Mouse (Mus musculus): ENCODE results near the gene Cep55.
A peak's percentile ranks its signal among the peaks of the same experiment; 100 is the strongest.

The Cep55 gene

DNA sequence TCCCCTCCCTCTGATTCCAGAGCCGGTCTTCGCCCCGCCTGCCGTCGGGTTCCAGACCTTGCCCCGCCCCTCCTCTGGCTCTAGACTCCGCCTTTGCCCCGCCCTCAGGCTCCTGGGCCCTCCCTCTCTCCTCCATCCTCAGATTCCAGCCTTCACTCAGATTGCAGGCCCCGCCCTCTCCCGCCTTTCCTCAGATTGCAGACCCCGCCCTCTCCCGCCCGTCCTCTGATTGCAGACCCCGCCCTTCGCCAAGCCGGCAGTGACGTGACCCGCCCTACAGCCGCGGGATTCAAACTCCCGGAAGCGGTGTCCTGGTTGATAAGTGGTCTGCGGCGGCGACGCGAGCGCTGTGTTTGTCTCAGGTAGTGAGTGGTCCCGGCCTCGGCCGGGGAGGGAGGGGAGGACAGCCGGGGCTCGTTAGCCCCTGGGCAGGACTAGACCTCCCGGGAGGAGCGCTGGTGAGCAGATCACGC is at the start of gene Cep55:
Cep55 (plus strand) TSS at position 292 of the 473 bp plus-strand sequence.
- DNase-seq: peak; percentile 99

GRCm38 (mm10) chr19:38011379-38011778 is 43.4 kb upstream of the Cep55 start:
- DNase-seq: no peak

DNA sequence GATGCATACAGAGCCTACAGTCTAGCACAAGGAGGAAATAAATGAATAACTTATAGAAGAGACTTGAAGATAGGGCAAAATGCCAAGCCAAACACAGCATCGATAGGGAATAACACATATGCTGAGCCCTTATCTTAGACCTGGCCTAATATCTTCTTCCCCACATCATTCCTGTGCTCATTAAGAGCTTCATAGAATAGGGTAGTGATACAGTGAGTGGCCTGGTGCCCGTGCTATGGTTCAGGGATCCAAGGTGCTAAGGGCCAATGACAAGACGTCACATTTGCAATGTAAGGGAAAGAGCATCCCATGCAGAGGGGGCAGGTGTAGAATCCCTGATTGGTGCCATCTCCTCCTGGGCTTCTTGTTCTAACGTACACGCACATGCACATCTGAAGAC is 40.4 kb upstream of the Cep55 start:
- DNase-seq: no peak

DNA sequence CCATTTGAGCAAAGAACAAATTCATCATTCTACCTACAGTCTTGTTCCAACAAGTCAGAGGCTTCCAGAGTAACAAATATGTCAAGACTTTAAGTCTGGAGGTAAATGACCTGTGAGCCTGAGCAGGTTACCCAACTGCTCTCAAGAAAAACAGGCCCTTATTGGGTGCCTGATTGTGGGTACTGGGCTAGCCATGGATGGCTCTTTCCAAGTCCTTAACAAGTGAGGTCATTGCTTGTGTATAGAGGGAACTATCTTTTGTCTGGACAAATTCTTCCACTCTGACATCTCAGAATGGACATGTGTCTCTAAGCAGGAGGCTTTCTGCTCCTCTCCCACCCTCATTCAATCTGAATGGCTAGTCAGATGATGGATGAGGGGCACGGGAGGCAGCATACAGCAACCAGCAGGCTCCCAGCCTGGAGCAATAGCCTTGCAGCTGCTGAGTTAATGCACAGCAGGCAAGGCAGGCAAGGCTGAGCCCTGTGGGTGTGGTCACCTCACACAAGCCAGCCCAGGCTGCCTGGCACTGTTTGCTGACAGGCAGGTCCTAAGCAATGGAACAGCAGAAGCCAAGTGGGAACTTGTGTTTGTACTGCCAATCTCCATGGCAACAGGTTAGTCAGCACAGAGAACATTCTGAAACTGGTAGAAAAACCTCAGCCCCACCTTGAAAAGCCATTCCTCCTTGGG is 39.5 kb upstream of the Cep55 start:
- peak; percentile 75 for DNase-seq

DNA sequence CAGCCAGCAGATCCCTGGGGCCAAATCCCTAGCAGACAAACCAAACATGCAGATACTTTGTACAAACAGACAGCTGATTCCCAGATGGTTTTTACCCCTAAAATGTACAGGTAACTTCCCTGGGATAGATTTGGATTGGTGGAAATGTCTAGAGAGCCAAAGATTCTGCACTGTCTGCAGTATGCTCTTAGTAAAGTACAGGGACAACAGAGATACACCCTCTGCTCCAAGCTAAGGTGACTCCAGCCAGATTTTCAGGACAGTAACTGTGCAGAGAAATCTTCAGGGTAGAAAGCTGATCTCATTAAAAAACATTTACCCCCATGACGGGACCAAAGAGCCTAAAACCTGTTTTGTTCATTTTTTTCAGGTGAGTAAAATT is 38.9 kb upstream of the Cep55 start:
- DNase-seq: no peak

DNA sequence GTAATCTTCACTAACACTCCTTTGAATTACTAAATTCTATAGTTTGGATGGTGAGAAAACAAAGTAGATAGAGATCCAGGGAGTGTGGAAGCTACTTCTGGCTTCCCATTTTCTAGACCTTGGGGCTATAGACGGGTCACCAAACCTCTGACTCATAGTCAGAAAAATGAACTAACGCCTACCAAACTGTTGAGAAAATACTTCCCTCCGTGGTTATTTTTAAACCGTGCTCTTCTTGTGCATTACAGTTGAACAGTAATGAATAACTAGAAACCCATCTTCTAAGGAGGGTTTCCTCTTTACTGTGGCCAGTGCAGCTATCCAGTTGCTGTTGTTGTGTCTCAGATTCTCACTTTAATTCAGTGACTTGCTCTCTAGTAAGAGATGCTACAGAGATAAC is 32.1 kb upstream of the Cep55 start:
- no peak for DNase-seq

DNA sequence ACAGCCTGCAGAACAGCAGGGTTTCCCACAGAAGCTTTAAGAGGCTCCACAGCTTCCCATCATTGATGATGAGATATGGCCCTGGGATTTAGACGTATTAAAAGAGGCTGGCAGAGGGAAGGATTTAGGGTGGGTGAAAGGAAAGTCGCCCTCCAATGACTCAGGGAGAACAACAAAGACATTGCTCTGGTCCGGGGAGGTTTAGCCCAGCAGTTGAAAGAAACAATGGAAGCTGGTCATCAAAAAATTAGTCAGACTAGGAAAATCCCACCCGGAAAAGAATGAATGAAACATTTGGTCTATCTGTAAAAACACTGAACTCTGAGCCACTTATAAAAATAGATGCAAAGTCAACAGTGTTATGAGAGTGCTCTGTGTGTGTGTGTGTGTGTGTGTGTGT is 31.2 kb upstream of the Cep55 start:
- no peak for DNase-seq

DNA sequence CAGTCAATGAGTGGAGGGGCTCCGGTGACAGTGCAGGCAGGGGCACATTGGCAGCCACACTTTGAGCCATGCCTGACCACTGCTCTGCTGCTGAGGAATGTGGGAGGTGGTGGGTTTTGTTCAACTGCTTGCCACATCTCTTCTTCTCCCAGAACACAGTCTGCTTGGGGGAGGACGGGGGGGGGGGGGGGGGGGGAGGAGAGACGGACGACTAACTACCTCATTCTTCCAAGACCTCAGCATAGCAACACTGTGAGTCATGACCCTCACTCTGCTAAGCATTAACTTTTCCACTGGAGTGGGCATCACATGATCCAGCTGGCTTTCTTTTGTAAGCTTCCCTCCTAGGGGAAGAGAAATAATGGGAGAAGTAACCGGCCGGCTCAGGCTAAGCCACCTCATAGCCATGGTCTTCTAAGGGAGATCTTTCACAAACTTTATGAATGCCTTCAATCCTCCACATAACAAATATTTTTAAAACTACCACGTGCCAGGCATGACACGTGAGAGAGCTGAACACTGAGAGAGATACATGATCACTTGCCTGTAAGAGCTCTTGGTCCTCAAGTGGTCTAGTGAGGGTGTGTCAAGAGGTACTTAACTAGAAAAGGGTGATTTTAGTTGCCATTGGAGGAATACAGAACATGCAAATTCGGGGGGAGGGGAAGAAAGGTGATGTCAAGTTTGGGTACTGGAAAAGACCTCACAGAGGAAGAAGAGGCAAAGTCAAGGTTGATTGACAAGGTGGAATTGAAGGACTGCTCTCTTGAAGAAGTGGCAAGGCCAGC is 29.4 kb upstream of the Cep55 start:
- peak; percentile 70 for DNase-seq

DNA sequence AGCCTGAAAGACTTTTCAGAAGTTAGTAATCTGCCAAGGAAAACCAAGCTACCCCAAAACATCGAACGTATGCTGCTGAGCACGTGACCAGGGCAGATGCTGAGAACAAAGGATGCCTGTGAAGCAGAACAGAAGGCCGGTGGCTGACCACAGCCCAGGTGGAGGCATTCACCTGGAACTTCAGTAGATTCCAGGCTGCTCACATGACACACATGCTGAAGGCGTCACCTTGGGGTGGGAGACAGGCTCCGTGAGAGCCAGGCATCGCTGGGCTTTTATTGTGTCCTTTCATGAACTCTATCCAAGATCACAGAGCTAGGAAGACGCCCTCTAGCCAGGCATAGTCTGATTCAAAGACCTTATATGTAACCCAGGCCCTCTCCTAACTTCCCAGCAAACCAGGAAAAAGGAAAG is 28.6 kb upstream of the Cep55 start:
- peak; percentile 63 for DNase-seq

DNA sequence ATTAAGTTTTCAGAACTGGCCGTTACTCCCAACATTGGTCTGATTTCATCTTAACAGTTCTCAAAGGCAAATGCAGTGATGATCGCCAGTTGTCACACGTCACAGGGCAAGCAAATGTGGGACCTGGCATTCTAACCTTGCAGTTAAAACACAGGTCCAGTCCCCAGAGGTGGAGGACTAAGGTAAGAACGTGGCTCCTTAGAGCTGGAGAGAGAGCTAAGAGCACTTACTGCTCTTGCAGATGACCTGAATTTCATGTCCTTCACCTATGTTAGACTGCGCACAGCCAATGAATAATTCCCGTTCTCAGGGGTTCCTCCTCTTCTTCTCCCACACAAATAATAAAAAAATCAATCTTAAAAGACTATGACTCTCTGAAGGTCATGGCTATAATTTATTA is 27.4 kb upstream of the Cep55 start:
- no peak for DNase-seq

DNA sequence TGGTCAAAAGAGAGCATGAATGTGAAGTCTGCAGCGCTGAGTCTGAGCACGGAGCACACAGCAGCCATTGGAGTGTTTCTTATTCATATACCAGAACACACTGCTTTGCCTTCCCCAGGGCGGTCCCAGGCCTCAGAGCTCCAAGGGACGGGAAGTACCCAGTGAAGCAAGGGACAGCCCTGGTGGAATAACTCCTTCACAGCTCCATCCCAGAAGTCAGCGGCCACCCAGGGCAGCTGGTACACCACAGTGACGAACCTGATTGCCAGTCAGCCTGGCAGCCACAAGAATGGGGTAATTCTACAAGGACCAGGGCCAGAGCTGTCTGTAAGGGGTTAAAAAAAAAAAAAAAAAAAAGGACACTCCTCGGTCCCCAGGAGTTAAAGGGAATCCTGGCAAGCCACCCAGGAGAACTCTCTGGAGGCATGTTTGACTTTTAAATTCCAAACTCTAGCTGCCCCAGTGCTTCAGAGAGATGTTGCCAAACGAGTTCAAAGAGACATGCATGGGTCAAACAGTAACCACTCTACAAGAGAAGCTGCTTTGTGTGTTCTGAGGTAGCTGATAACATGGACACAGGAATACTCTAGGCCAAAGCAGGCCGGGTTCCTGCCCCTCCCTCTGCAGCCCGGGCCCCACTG is 26.8 kb upstream of the Cep55 start:
- DNase-seq: peak; percentile 62

DNA sequence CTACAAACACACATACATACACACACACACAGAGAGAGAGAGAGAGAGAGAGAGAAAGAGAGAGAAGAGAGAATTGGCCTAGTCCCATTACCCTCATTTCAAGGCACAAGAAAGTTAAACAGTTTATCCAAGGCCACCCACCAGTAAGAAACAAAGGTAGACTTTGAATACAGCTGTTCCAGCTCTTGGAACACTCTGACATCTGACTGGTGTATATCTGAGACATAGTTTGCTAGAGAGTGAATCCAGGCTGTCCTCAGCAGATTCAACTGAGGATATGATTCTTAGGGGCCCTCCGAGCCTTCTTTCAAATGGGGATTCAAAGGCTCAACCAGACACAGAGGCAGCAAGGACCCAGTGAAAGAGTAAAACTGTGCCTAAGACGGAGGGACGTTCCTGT is 25.5 kb upstream of the Cep55 start:
- DNase-seq: no peak

DNA sequence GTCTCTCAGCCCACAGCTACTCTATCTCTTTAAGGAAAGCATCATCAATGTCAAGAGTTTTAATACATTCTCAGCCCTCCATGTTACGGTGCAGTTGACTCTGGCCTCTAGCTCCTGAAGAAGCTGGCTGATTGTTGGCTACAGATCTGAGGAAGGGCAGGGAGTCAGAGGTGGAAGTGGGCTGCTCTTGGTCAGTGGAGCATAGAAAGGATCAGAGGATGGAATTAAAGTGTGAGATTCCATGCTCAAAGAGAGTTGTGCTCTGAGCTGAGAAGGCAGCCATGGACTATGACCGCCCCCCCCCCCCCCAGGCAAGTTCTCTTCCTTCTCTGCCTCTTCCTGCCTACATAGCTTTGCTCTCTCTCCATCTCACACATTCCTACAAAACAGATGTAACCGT is 24.9 kb upstream of the Cep55 start:
- DNase-seq: no peak

DNA sequence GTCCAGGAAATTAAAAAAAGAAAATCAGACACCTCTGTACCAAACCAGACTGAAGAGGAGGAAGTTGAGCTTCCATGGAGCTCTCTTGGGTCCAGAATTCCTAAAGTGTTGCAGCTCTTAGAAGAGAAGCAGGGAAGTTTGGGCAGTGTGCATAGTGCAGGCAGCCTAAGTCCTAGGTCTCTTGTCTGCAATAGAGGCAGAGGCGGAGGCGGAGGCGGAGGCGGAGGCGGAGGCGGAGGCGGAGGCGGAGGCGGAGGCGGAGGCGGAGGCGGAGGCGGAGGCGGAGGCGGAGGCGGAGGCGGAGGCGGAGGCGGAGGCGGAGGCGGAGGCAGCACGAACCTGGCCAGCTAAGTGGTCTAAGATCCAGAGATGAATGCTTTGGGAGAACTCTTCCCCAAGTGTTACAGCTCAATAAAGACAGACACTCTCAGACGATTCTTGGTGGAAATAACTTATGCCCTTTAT is 24.1 kb upstream of the Cep55 start:
- peak; percentile 86 for DNase-seq

DNA sequence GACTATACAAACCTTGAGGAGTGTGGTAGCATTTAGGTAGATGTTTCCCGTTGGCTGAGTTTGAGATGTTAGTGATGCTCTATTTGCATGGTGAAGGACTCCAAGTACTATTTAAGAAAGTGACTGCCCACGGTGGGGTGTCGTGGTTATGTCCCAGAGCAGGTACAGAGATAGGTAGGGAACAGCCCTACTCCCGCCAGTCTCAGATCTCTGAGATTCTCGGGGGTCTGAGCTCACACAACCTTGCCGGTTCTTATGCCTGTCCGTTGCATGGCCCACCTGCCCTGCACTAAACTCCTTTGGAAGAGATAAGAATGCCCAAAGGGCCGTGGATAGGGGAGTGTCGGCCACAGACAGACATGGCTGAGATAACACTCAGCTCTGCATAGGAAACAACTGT is 23.7 kb upstream of the Cep55 start:
- no peak for DNase-seq

DNA sequence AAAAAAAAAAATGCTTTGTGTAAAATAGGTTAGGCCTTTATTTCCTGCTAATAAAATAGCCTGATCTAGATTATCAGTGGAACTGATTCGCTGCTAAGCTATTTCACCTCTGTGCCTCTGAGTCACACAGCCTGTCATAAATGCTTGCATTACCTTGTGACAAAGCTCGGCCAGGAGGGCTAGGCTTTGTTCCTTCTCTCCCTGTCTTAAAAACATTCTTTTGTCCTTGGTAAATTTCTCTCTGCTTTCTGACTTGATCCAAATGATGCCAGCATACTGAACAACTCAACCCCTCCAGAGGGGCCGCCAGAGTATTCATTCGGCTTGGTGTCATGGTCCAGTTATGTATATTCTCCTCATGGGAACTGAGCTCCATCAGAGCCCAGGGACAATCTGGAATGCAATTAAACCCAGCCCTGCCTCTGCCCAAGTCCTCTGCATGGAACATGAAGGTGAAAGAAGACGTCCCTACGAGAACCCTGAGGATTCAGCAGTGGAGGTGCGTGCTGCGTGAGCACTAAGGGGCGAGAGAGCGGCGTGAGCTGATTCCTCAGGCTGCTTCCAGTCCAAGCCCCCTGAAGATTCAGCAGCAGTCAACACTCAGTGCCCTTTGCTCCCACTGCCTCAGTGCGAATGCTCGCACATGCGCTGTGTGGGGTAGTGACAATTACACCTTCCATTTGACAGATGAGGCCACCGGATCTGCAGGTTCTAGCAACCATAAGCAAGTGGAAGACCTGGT is 21.6 kb upstream of the Cep55 start:
- no peak for DNase-seq

DNA sequence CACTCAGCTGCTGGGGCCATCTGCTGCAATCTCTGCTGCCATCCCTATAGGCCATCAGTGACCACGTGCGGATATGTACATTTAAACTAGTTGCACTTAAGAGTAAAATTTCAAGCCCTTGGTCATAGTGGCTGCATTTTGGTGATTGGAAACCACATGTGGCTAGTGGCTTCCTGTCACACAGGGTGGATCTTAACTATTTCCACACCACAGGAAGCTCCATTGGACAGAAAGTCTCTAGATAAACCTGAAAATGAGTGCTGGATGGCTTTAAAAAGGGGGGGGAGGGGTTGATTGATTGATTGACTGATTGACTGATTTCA is 21.1 kb upstream of the Cep55 start:
- no peak for DNase-seq

- no peak for DNase-seq
These were observed 20.1 kb upstream of the Cep55 start for GRCm38 (mm10) chr19:38034696-38035095.

- DNase-seq: no peak
These were observed 19.0 kb upstream of the Cep55 start for GRCm38 (mm10) chr19:38035766-38036165.

DNA sequence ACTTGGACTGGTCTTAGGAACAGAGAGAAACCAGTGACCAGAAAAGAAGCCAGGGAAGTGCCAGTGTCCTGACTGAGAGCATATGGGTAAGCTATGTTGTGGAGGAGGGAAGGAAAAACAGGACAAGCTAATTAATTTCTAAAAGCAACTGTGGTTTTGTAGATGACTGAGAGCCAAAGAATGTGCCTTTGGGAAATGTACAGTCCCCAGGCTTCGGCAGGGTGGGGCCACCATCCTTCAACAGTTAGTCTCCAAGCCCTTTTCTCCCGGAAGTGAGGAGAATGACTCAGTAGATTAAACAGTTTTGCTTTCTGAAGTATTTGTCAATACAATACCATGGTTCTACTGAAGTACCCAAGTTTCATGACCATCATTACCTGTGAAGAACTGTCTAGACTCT is 16.5 kb upstream of the Cep55 start:
- DNase-seq: no peak

DNA sequence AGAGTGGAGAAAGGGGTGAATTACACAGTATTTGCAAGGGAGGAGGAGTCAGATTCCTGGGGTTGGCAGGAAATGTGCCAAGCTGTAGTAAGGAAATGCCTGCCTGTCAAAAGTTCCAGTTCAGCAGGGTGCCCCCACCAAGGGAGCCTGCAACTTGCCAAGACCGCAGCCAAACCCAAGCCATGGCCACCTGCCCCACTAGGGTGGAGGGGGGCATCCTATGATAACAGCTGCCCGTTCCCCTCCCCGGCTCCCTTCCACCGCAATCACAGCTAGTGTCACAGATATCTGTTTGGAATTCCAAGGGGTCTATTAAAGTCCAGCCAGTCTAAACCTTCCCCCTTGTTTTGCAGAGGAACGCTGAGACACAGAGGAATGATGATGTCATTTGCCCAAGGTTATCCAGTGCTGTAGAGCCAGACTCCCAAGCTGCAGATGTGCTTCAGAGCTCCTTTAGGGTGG is 12.5 kb upstream of the Cep55 start:
- peak; percentile 62 for DNase-seq

DNA sequence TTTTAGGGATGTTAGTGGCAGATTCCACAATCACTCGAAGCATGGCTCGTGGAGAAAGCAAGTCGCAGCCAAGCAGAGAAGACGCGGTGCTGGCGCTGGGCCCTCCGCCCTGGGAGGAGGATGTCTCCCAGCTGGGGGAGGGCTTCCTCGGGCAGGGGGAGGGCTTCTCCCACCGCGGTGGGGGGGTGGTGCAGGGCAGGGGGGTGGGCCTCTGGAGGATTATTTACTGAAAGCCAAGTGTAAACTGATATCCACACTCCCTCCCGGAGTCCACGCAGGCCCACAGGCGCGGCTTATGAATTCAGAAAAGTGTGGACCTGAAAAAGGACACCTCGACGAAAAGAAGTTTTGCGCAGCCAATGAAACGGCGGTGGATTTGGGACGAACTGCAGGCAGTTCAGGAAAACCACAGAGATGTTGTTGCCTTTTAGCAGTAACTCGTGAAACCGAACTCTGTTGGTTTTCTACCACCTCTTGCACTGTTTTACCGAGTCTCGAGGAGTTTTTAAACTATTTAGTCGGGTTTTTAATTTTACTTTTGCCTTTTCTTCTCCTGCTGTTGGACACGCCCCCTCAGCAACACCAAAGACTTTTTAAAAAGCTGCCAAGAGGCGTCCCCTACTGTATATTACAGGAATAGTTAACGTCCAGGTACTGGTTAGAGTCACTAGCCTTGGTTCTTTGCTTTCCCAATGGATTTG is 11.4 kb upstream of the Cep55 start, which contains the start of gene Myof:
Myof (minus strand) TSS at position 297 of the 701 bp plus-strand sequence.
- DNase-seq: peak; percentile 84

Data from kidney, postnatal 10 days (tissue).